Mouse (Mus musculus) lung, adult 2 months (tissue): ENCODE measurements around the gene Gh. TPM values are rescaled to one million over a fixed set of nuclear protein-coding genes. Genes with fewer than 3 reads are reported as not detected.

Source experiments
- DNase-seq: peaks from one replicate; pipeline ENCODE4 v3.0.0; 2022
- H3K4me1 ChIP-seq: fragments of 200-500 bp; 2 replicates; pipeline ENCODE4 v1.6.1; 2011; ENCODE audit warnings: low read length; ENCODE audit not compliant: control insufficient read depth, insufficient read depth
- H3K4me3 ChIP-seq: fragments of 200-500 bp; replicated peaks from 2 replicates; pipeline ENCODE3; 2011; ENCODE audit warnings: low read depth, mild to moderate bottlenecking, control low read depth, low read length; ENCODE audit errors: extremely low read depth
- CTCF ChIP-seq: fragments of 200-500 bp; IDR thresholded peaks from 2 replicates; pipeline ENCODE4 v1.5.1; 2011; ENCODE audit warnings: mild to moderate bottlenecking, low read length, control low read depth; ENCODE audit not compliant: insufficient read depth
- POLR2A ChIP-seq: fragments of 200-500 bp; IDR thresholded peaks from 2 replicates; pipeline ENCODE4 v1.6.1; 2011; ENCODE audit warnings: low read depth, mild to moderate bottlenecking, control low read depth, low read length, borderline replicate concordance; ENCODE audit errors: extremely low read depth
- WGBS: fragments of 180-500 bp; shearing (Covaris S2); methylation state at CpG from one replicate; pipeline ENCODE4 v1.1.7; 2018; 5-methylcytosine and 5-hydroxymethylcytosine counted together
- polyA plus RNA-seq: library from polyadenylated mRNA; depleted of rRNA; stranded (reverse); fragments of >200 nt; gene quantifications from 2 replicates; pipeline ENCODE4 v1.2.3, GENCODE M21; 2012

The Gh gene
- polyA plus RNA-seq, 1 experiment = 0.19 TPM

DNA sequence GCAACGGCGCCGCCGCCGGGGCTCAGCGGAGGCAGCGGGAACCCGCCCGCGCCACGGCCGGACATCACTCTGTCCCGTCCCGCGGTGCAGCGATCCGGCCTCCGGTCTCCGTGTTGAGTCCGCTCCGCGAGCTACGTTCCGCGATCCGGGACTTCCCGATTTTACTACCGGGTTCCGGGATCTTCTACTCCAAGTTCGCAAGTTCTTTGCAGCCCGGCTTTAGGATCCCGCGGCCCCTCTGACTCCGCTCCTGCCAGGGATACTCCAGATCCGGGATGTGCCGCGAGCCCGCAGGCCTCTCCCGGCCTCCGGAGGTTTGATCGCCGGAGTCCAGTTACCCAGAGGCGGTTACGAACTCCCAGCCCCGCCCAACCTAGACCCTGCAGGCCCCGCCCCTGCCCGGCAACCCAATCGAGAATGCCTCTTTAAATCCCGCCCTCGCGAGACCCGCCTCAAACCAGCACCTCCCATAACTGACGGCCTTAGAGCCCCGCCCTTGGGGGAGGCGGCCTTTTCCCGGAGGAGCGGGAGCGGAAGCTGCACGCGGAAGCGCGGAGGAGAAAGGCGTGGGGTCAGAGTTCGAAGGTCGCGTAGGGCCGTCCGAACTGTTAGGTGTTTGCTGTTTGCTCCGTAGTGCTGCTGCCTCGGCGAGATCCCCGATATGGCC lies 28.9 kb downstream of the Gh start, which contains the start of gene Smarcd2:
TSS of gene Smarcd2 (minus strand) at position 329 of the 667 bp plus-strand sequence.
- WGBS = under 1% methylated on average over 72 of the region's 72 CpGs
- peak; percentile 94 for TF ChIP-seq POLR2A
- no peak for TF ChIP-seq CTCF
- Histone ChIP-seq H3K4me3 (peak within 1 kb of the TSS; percentile 85), H3K4me1 (peaks cover 36% of the 10 kb centered on the region)
- peak; percentile 99 for DNase-seq

GRCm38 (mm10) chr11:106271794-106272643 lies 29.6 kb downstream of the Gh start:
- H3K4me1 ChIP-seq = peaks cover 40% of the 10 kb centered on the region
- peak; percentile 32 for DNase-seq
- WGBS = 2% methylated on average over 41 of the region's 41 CpGs
- TF ChIP-seq POLR2A (no peak), CTCF (no peak)
- peak overlapping the region; percentile 85 for H3K4me3 ChIP-seq

DNA sequence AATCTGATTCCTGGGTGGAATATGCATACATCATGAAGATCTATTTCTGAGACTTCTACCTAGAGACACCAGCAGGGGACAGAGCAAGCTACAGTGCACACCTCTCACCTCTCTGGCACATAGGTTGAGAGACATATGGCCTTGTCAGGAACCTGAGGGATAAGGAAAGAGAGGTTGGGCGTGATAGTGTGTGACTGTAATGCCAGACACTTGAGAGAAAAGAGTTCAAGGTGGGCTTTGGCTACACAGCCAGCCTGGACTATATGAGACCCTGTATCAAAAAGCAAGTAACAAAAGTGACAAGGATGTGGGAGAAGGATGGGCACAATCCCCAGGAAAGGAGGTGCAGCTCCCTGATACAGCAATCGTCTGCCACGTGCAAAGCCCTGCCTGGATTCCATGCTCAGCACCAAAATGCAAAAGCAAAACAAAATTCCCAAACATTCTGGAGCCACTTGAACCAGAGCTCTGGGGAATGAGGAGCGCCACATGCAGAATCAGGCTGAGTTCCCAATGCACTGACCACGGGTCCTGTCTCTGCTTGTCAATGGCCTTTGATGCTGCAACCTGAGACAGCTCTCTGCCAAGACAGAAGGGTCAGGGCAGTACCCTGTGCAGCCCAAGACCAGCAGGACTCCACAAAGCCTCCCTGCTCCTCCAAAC lies 30.4 kb downstream of the Gh start:
- Histone ChIP-seq H3K4me1 (peaks cover 40% of the 10 kb centered on the region), H3K4me3 (peak overlapping the region; percentile 85)
- no peak for DNase-seq
- no peak for TF ChIP-seq CTCF
- TF ChIP-seq POLR2A = no peak; the same call in 1 of the 2 replicates
- WGBS = 13% methylated on average over 5 of the region's 5 CpGs

DNA sequence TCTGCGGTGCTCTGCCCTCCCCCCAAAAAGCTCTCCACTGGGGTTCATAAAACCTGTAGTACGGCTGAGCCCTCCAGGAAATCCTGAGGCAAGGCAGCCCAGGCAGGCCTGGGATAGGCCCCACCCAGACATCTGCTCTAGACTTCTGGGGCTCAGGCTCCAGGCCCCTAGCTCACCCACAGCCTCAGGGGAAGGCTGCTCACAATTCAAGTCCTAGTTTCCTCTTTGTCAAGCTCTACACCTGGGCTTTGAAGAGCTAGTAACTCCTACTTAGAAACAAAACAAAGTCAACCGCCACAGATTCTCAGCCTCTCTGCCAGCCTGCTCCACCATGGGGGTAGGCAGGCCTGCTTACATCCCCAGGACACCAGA lies 32.6 kb downstream of the Gh start:
- peak; percentile 30 for DNase-seq
- 19% methylated on average over 3 of the region's 3 CpGs for WGBS
- Histone ChIP-seq H3K4me3 (peak overlapping the region; percentile 15), H3K4me1 (peaks cover 28% of the 10 kb centered on the region)
- TF ChIP-seq POLR2A (no peak), CTCF (no peak)

- DNase-seq = peak; percentile 67
- WGBS = 38% methylated on average over 8 of the region's 8 CpGs
- Histone ChIP-seq H3K4me3 (no peak overlapping the region), H3K4me1 (peaks cover 28% of the 10 kb centered on the region)
- TF ChIP-seq POLR2A (peak; percentile 40; the same call in 1 of the 2 replicates), CTCF (no peak)
Measured at GRCm38 (mm10) chr11:106268326-106269059, 33.2 kb downstream of the Gh start.

GRCm38 (mm10) chr11:106267871-106268270 lies 33.8 kb downstream of the Gh start:
- TF ChIP-seq POLR2A = no peak
- TF ChIP-seq CTCF = no peak
- H3K4me1 ChIP-seq = peaks cover 28% of the 10 kb centered on the region
- no peak for DNase-seq
- H3K4me3 ChIP-seq = no peak overlapping the region
- WGBS = 69% methylated on average over 5 of the region's 5 CpGs

- TF ChIP-seq CTCF = no peak
- no peak for TF ChIP-seq POLR2A
- WGBS = 47% methylated on average over 15 of the region's 15 CpGs
- H3K4me3 ChIP-seq = no peak overlapping the region
- DNase-seq = peak; percentile 51
- peaks cover 28% of the 10 kb centered on the region for H3K4me1 ChIP-seq
Measured at GRCm38 (mm10) chr11:106267311-106267852, 34.3 kb downstream of the Gh start.

DNA sequence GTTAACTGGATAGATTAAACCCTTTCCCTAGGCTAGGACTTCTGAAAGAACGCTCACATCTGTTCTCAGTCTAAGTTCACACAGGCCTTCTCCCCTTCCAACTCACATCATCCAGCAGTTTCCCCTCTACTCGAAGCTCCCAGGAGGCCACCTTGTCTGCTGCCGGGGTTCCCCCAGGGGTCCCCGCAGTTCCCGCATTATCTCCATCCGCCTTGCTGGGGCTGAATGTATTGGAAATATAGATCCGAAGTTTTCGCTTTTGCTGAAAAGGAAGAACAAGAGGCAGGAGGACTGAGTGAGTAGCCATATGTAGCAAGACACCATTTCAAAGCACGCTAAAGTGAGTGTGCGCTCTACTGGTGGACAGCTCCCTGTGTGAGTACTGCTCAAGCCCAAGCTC lies 35.2 kb downstream of the Gh start:
- TF ChIP-seq CTCF (no peak), POLR2A (no peak)
- H3K4me3 ChIP-seq = no peak overlapping the region
- peaks cover 27% of the 10 kb centered on the region for H3K4me1 ChIP-seq
- WGBS = 89% methylated on average over 10 of the region's 10 CpGs
- DNase-seq = no peak
